Mouse (Mus musculus) forebrain, embryonic 14.5 days (tissue): ENCODE measurements around the gene Nhlrc4. TPM values are rescaled to one million over a fixed set of nuclear protein-coding genes. Genes with fewer than 3 reads are reported as not detected.

ENCODE experiments used
- ATAC-seq: fragments of 200-750 bp; cut with Nextera tagmentation; 2 replicates; pipeline ENCODE4 v1.8.0; 2017; ENCODE audit warnings: mild to moderate bottlenecking, moderate library complexity
- DNase-seq: peaks from one replicate; pipeline ENCODE4 v3.0.0-alpha.2; 2015; ENCODE audit warnings: low spot score
- H3K27ac ChIP-seq: fragments of 300-500 bp; sonication (generic); 2 replicates; pipeline ENCODE4 v1.5.1; 2014; ENCODE audit warnings: low read depth, mild to moderate bottlenecking, control low read depth, low read length, moderate library complexity
- H3K27me3 ChIP-seq: fragments of 300-500 bp; sonication (generic); replicated peaks from 2 replicates; pipeline ENCODE4 v1.6.1; 2014; ENCODE audit warnings: low read length, control low read depth, mixed read lengths; ENCODE audit not compliant: control insufficient read depth, insufficient read depth
- H3K36me3 ChIP-seq: fragments of 300-500 bp; sonication (generic); 2 replicates; pipeline ENCODE4 v1.6.1; 2014; ENCODE audit warnings: low read length, control low read depth; ENCODE audit not compliant: control insufficient read depth, insufficient read depth
- H3K4me1 ChIP-seq: fragments of 300-500 bp; sonication (generic); 2 replicates; pipeline ENCODE4 v1.6.1; 2014; ENCODE audit warnings: antibody characterized with exemption, low read length, control low read depth; ENCODE audit not compliant: control insufficient read depth, insufficient read depth
- H3K4me2 ChIP-seq: fragments of 300-500 bp; sonication (generic); 2 replicates; pipeline ENCODE4 v1.6.1; 2014; ENCODE audit warnings: mild to moderate bottlenecking, control low read depth, low read length
- H3K4me3 ChIP-seq: fragments of 300-500 bp; sonication (generic); 2 replicates; pipeline ENCODE4 v1.5.1; 2014; ENCODE audit warnings: low read depth, low read length, control low read depth
- H3K9ac ChIP-seq: fragments of 300-500 bp; sonication (generic); 2 replicates; pipeline ENCODE4 v1.6.1; 2014; ENCODE audit warnings: mild to moderate bottlenecking, low read length, control low read depth, moderate library complexity
- H3K9me3 ChIP-seq: fragments of 300-500 bp; sonication (generic); replicated peaks from 2 replicates; pipeline ENCODE4 v1.6.1; 2016; ENCODE audit warnings: low read length, control low read depth, mixed read lengths; ENCODE audit not compliant: control insufficient read depth
- WGBS: fragments of 180-500 bp; shearing (Covaris S2); extraction: QIAGEN DNeasy Blood & Tissue Kit; methylation state at CpG from one replicate; pipeline ENCODE4 v1.1.7; 2014; 5-methylcytosine and 5-hydroxymethylcytosine counted together
- polyA plus RNA-seq: library from polyadenylated mRNA; unstranded; fragments of >200 nt; fragmentation: Nextera tagmentation; extraction: Ambion mirVana; gene quantifications from 2 replicates; pipeline ENCODE4 v1.2.1, GENCODE M21; 2014

Nhlrc4 gene
- polyA plus RNA-seq, 1 experiment from 2014 or later: not detected

- Histone ChIP-seq H3K4me3 (no peak overlapping the region), H3K27me3 (no peaks in the 10 kb centered on the region), H3K4me1 (peaks cover 10% of the 10 kb centered on the region; the same call in 1 of the 2 replicates), H3K27ac (no peak overlapping the region), H3K9ac (no peak overlapping the region), H3K9me3 (no peaks in the 10 kb centered on the region), H3K4me2 (no peak overlapping the region), H3K36me3 (no peaks in the 10 kb centered on the region)
- no peak for ATAC-seq
- 92% methylated on average over 5 of the region's 5 CpGs for WGBS
- DNase-seq: no peak
Observed at GRCm38 (mm10) chr17:25980854-25981253, 36.1 kb upstream of the Nhlrc4 start.

- 92% methylated on average over 5 of the region's 5 CpGs for WGBS
- Histone ChIP-seq H3K27ac (no peak overlapping the region), H3K4me3 (no peak overlapping the region), H3K4me1 (peaks cover 10% of the 10 kb centered on the region; the same call in 1 of the 2 replicates), H3K9me3 (no peaks in the 10 kb centered on the region), H3K9ac (no peak overlapping the region), H3K4me2 (no peak overlapping the region), H3K36me3 (no peaks in the 10 kb centered on the region), H3K27me3 (no peaks in the 10 kb centered on the region)
- ATAC-seq: no peak
- DNase-seq: no peak
Observed at GRCm38 (mm10) chr17:25979829-25980738, 35.3 kb upstream of the Nhlrc4 start.

- Histone ChIP-seq H3K4me2 (no peak overlapping the region), H3K9me3 (no peaks in the 10 kb centered on the region), H3K27ac (no peak overlapping the region), H3K4me3 (no peak overlapping the region), H3K36me3 (0 out of 2 replicates have a peak, but pooled peaks cover 7% of the 10 kb centered on the region), H3K9ac (no peak overlapping the region), H3K27me3 (no peaks in the 10 kb centered on the region), H3K4me1 (no peaks in the 10 kb centered on the region)
- ATAC-seq (no peak), DNase-seq (no peak)
- WGBS: 90% methylated on average over 4 of the region's 4 CpGs
Observed at GRCm38 (mm10) chr17:25970954-25971707, 26.4 kb upstream of the Nhlrc4 start.

- Histone ChIP-seq H3K4me2 (no peak overlapping the region), H3K27ac (no peak overlapping the region), H3K36me3 (0 out of 2 replicates have a peak, but pooled peaks cover 7% of the 10 kb centered on the region), H3K27me3 (no peaks in the 10 kb centered on the region), H3K9me3 (no peaks in the 10 kb centered on the region), H3K9ac (no peak overlapping the region), H3K4me3 (no peak overlapping the region), H3K4me1 (no peaks in the 10 kb centered on the region)
- DNase-seq: peak; percentile 16
- ATAC-seq: no peak
- WGBS: 86% methylated on average over 9 of the region's 9 CpGs
Observed at GRCm38 (mm10) chr17:25970448-25970847, 25.7 kb upstream of the Nhlrc4 start.

- Histone ChIP-seq H3K36me3 (peaks cover 17% of the 10 kb centered on the region; the same call in 1 of the 2 replicates), H3K27ac (no peak overlapping the region), H3K9me3 (no peaks in the 10 kb centered on the region), H3K4me2 (no peak overlapping the region), H3K4me3 (no peak overlapping the region), H3K4me1 (no peaks in the 10 kb centered on the region), H3K9ac (no peak overlapping the region), H3K27me3 (no peaks in the 10 kb centered on the region)
- 76% methylated on average over 1 of the region's 1 CpGs for WGBS
- DNase-seq (no peak), ATAC-seq (no peak)
Observed at GRCm38 (mm10) chr17:25968176-25968575, 23.4 kb upstream of the Nhlrc4 start.

- no peak overlapping the region for H3K9ac ChIP-seq
- DNase-seq (no peak), ATAC-seq (no peak)
- peaks cover 17% of the 10 kb centered on the region; the same call in 1 of the 2 replicates for H3K36me3 ChIP-seq
- no peak overlapping the region for H3K27ac ChIP-seq
- no peaks in the 10 kb centered on the region for H3K9me3 ChIP-seq
- H3K4me2 ChIP-seq: no peak overlapping the region
- no peak overlapping the region for H3K4me3 ChIP-seq
- no peaks in the 10 kb centered on the region for H3K4me1 ChIP-seq
- 78% methylated on average over 3 of the region's 3 CpGs for WGBS
- H3K27me3 ChIP-seq: no peaks in the 10 kb centered on the region
Observed at GRCm38 (mm10) chr17:25967652-25968051, 22.9 kb upstream of the Nhlrc4 start.

- H3K36me3 ChIP-seq: peaks cover 34% of the 10 kb centered on the region
- DNase-seq: no peak
Observed at GRCm38 (mm10) chr17:25964271-25964670, 19.5 kb upstream of the Nhlrc4 start.

GRCm38 (mm10) chr17:25962413-25962905, 17.7 kb upstream of the Nhlrc4 start:
- H3K9ac ChIP-seq: no peak overlapping the region
- peaks cover 50% of the 10 kb centered on the region for H3K36me3 ChIP-seq
- H3K4me3 ChIP-seq: no peak overlapping the region
- no peaks in the 10 kb centered on the region for H3K4me1 ChIP-seq
- no peaks in the 10 kb centered on the region for H3K9me3 ChIP-seq
- DNase-seq (no peak), ATAC-seq (no peak)
- H3K27me3 ChIP-seq: no peaks in the 10 kb centered on the region
- H3K4me2 ChIP-seq: no peak overlapping the region
- WGBS: 94% methylated on average over 7 of the region's 7 CpGs
- H3K27ac ChIP-seq: no peak overlapping the region

More at GRCm38 (mm10) chr17:25964271-25964670, 19.5 kb upstream of the Nhlrc4 start:
- Histone ChIP-seq H3K4me2 (no peak overlapping the region), H3K4me3 (no peak overlapping the region), H3K9ac (no peak overlapping the region), H3K9me3 (no peaks in the 10 kb centered on the region), H3K27me3 (no peaks in the 10 kb centered on the region), H3K27ac (no peak overlapping the region), H3K4me1 (no peaks in the 10 kb centered on the region)
- ATAC-seq: no peak
- WGBS: 90% methylated on average over 7 of the region's 7 CpGs
